In genomic region chr4:63057581-63057980, GRCm38 (mm10) we compare ENCODE assay signal across 20 mouse cellular contexts.
DNase-seq lines count a peak whose midpoint lies in the region; ATAC-seq and TF ChIP-seq lines count a peak whose summit lies in the region.
"Had no signal": no experiment of that assay in that cellular context is flagged by ENCODE, and none has a peak within 500 bp of the region (broad histone marks: within the 10 kb centered on the region; RNA-seq: fewer than 3 reads in every experiment).

No protein-coding gene starts in this region.

- no peak overlapping the region for H3K27ac ChIP-seq in kidney, postnatal 0 days
- H3K27ac ChIP-seq in kidney, adult 2 months (ENCODE audit: insufficient read depth, low read depth, low read length), result no peak overlapping the region
- H3K27ac ChIP-seq in limb, embryonic 14.5 days (replicated peaks; ENCODE audit: low read depth, low read length), result no peak overlapping the region
- H3K27ac ChIP-seq: forebrain, embryonic 15.5 days; gastrocnemius, adult 2 months; heart, embryonic 15.5 days; macrophage had no signal

- no peak overlapping the region for H3K9ac ChIP-seq in kidney, postnatal 0 days (ENCODE audit: low read depth, low read length)
- no peak overlapping the region for H3K9ac ChIP-seq in limb, embryonic 14.5 days (ENCODE audit: low read depth, low read length, severe bottlenecking)
- H3K9ac ChIP-seq: forebrain, embryonic 15.5 days; heart, embryonic 15.5 days had no signal

- peak; percentile 65 for DNase-seq in kidney, postnatal 0 days (ENCODE audit: low spot score)
- DNase-seq in kidney, adult 2 months, result no peak
- DNase-seq in NIH3T3 (ENCODE audit: low read depth), result peak; percentile 78
- peak; percentile 37 for DNase-seq in brain, embryonic 14.5 days (ENCODE audit: low read depth)
- DNase-seq in limb, embryonic 14.5 days (ENCODE audit: low spot score), result peak; percentile 87
- no peak for DNase-seq in cerebellum, adult 9-10 months
- no peak for DNase-seq in thymus, postnatal 4 days
- DNase-seq: cerebellum, postnatal 14 days; gastrocnemius, adult 2 months; heart, adult 18-20 months; kidney, adult 8-10 months; layer of hippocampus, adult 9-11 months; lung, adult 2 months; retina, postnatal 1 day; thymus, postnatal 25 days had no signal

- H3K4me3 ChIP-seq in kidney, postnatal 0 days (replicated peaks; ENCODE audit: low read depth, low read length), result no peak overlapping the region
- H3K4me3 ChIP-seq in kidney, adult 2 months (ENCODE audit: insufficient read depth, low read depth, low read length), result no peak overlapping the region
- no peak overlapping the region for H3K4me3 ChIP-seq in limb, embryonic 14.5 days (replicated peaks; ENCODE audit: low read length)
- H3K4me3 ChIP-seq: erythroblast, embryonic 14.5 days; forebrain, embryonic 15.5 days; gastrocnemius, adult 2 months; heart, embryonic 15.5 days had no signal

- no peaks in the 10 kb centered on the region for H3K9me3 ChIP-seq in kidney, postnatal 0 days (replicated peaks; ENCODE audit: low read length)
- no peaks in the 10 kb centered on the region for H3K9me3 ChIP-seq in limb, embryonic 14.5 days (ENCODE audit: control insufficient read depth, low read length)
- H3K9me3 ChIP-seq: forebrain, embryonic 15.5 days; heart, embryonic 15.5 days had no signal

- no peak for TF ChIP-seq CTCF in kidney, postnatal 0 days (IDR thresholded peaks at IDR 0.05; ENCODE audit: low read depth)
- no peak for TF ChIP-seq CTCF in kidney, adult 2 months (conservative IDR thresholded peaks at IDR 0.05; ENCODE audit: insufficient read depth, insufficient read length, low read depth, low read length)
- TF ChIP-seq CTCF in brain, embryonic 14.5 days (IDR thresholded peaks at IDR 0.05; ENCODE audit: borderline replicate concordance, extremely low read depth, insufficient read depth, insufficient read length), result no peak

- WGBS in kidney, postnatal 0 days, result 37% methylated on average over 5 of the region's 5 CpGs
- WGBS in kidney, adult 2 months, result 58% methylated on average over 5 of the region's 5 CpGs
- WGBS in limb, embryonic 14.5 days, result 21% methylated on average over 5 of the region's 5 CpGs

- no peak overlapping the region for H3K4me2 ChIP-seq in kidney, postnatal 0 days (ENCODE audit: low read length)
- H3K4me2 ChIP-seq in limb, embryonic 14.5 days (replicated peaks; ENCODE audit: low read depth, low read length, severe bottlenecking), result no peak overlapping the region
- H3K4me2 ChIP-seq: forebrain, embryonic 15.5 days; heart, embryonic 15.5 days; liver, embryonic 11.5 days had no signal

- H3K4me1 ChIP-seq in kidney, postnatal 0 days (replicated peaks; ENCODE audit: insufficient read depth, low read length), result peaks cover 46% of the 10 kb centered on the region
- H3K4me1 ChIP-seq in kidney, adult 2 months (ENCODE audit: control insufficient read depth, insufficient read depth, low read length), result peaks cover 27% of the 10 kb centered on the region
- H3K4me1 ChIP-seq in limb, embryonic 14.5 days (ENCODE audit: control insufficient read depth, insufficient read depth, low read length), result peaks cover 76% of the 10 kb centered on the region

- no peak for TF ChIP-seq POLR2A in kidney, adult 2 months (IDR thresholded peaks at IDR 0.05; ENCODE audit: low read depth, low read length)
- TF ChIP-seq POLR2A in brain, embryonic 14.5 days (IDR thresholded peaks at IDR 0.05; ENCODE audit: borderline replicate concordance, extremely low read depth, insufficient read depth, insufficient read length, poor library complexity, severe bottlenecking), result no peak
- TF ChIP-seq POLR2A in limb, embryonic 14.5 days (IDR thresholded peaks at IDR 0.05; ENCODE audit: borderline replicate concordance, extremely low read depth, insufficient read depth, insufficient read length), result no peak

- H3K27me3 ChIP-seq in kidney, postnatal 0 days (ENCODE audit: insufficient read depth, low read length), result no peaks in the 10 kb centered on the region
- H3K27me3 ChIP-seq in kidney, adult 2 months (replicated peaks; ENCODE audit: control insufficient read depth, insufficient read depth, low read length), result no peaks in the 10 kb centered on the region
- H3K27me3 ChIP-seq in limb, embryonic 14.5 days (ENCODE audit: control insufficient read depth, insufficient read depth, low read length), result no peaks in the 10 kb centered on the region
- H3K27me3 ChIP-seq: forebrain, embryonic 15.5 days; heart, embryonic 15.5 days had no signal

- no peaks in the 10 kb centered on the region for H3K36me3 ChIP-seq in kidney, postnatal 0 days (ENCODE audit: insufficient read depth, low read length)
- no peaks in the 10 kb centered on the region for H3K36me3 ChIP-seq in kidney, adult 2 months (ENCODE audit: control insufficient read depth, insufficient read depth, low read length)
- H3K36me3 ChIP-seq in limb, embryonic 14.5 days (ENCODE audit: control insufficient read depth, insufficient read depth, low read length), result 0 out of 2 replicates have a peak, but pooled peaks cover 3% of the 10 kb centered on the region
- H3K36me3 ChIP-seq: forebrain, embryonic 15.5 days; heart, embryonic 15.5 days had no signal

- no peak for ATAC-seq in kidney, postnatal 0 days (replicated peaks; ENCODE audit: low FRiP score, low read depth)
- ATAC-seq in limb, embryonic 14.5 days (ENCODE audit: low FRiP score, low read depth), result peak; percentile 28; the same call in 1 of the 2 replicates

Comparison
In these comparisons a context has a peak if more than half of its experiments do, and no peak if none do; other contexts are left out.
1. DNase-seq: peak in kidney, postnatal 0 days (single experiment), NIH3T3 (single experiment), brain, embryonic 14.5 days (single experiment) and limb, embryonic 14.5 days (single experiment); none in kidney, adult 2 months (single experiment), cerebellum, adult 9-10 months (single experiment) and thymus, postnatal 4 days (single experiment).